Mouse (Mus musculus) stomach, embryonic 14.5 days (tissue): ENCODE results near the gene Olfr718-ps1. TPM values are rescaled to one million over a fixed set of nuclear protein-coding genes. Genes with fewer than 3 reads are reported as not detected.
A peak's percentile ranks its signal among the peaks of the same experiment; 100 is the strongest.

ENCODE experiments used
- ATAC-seq: fragments of 200-750 bp; cut with Nextera tagmentation; 2 replicates; pipeline ENCODE4 v1.8.0; 2017; ENCODE audit warnings: low read depth, moderate TSS enrichment; ENCODE audit not compliant: insufficient number of reproducible peaks, insufficient read depth, low FRiP score
- H3K27ac ChIP-seq: fragments of 300-500 bp; sonication (generic); 2 replicates; pipeline ENCODE4 v1.5.1; 2014; ENCODE audit warnings: mild to moderate bottlenecking, low read length, moderate library complexity, mixed read lengths
- H3K27me3 ChIP-seq: fragments of 300-500 bp; sonication (generic); 2 replicates; pipeline ENCODE4 v1.6.1; 2014; ENCODE audit warnings: low read length, control low read depth, mixed read lengths; ENCODE audit not compliant: control insufficient read depth, insufficient read depth
- H3K36me3 ChIP-seq: fragments of 300-500 bp; sonication (generic); 2 replicates; pipeline ENCODE4 v1.6.1; 2014; ENCODE audit warnings: mild to moderate bottlenecking, control low read depth, low read length, moderate library complexity, mixed read lengths; ENCODE audit not compliant: control insufficient read depth, insufficient read depth
- H3K4me1 ChIP-seq: fragments of 300-500 bp; sonication (generic); 2 replicates; pipeline ENCODE4 v1.6.1; 2014; ENCODE audit warnings: low read length, control low read depth, mixed read lengths; ENCODE audit not compliant: control insufficient read depth, insufficient read depth
- H3K4me2 ChIP-seq: fragments of 300-500 bp; sonication (generic); replicated peaks from 2 replicates; pipeline ENCODE4 v1.6.1; 2014; ENCODE audit warnings: low read depth, low read length, control low read depth
- H3K4me3 ChIP-seq: fragments of 300-500 bp; sonication (generic); 2 replicates; pipeline ENCODE4 v1.5.1; 2014; ENCODE audit warnings: low read depth, low read length, control low read depth
- H3K9ac ChIP-seq: fragments of 300-500 bp; sonication (generic); replicated peaks from 2 replicates; pipeline ENCODE4 v1.6.1; 2014; ENCODE audit warnings: low read depth, mild to moderate bottlenecking, control low read depth, low read length, moderate library complexity, mixed read lengths
- H3K9me3 ChIP-seq: fragments of 300-500 bp; sonication (generic); 2 replicates; pipeline ENCODE4 v1.6.1; 2016; ENCODE audit warnings: low read depth, low read length, control low read depth; ENCODE audit not compliant: control insufficient read depth
- WGBS: fragments of 180-500 bp; shearing (Covaris S2); extraction: QIAGEN DNeasy Blood & Tissue Kit; methylation state at CpG from one replicate; pipeline ENCODE4 v1.1.7; 2014; 5-methylcytosine and 5-hydroxymethylcytosine counted together
- polyA plus RNA-seq: library from polyadenylated mRNA; unstranded; fragments of >200 nt; fragmentation: Nextera tagmentation; extraction: Ambion mirVana; gene quantifications from 2 replicates; pipeline ENCODE4 v1.2.1, GENCODE M21; 2014

The Olfr718-ps1 gene
- polyA plus RNA-seq, 1 experiment from 2014 or later, result 0.07 TPM

- H3K4me2 ChIP-seq, result no peak overlapping the region
- WGBS, result 90% methylated on average over 8 of the region's 9 CpGs
- no peaks in the 10 kb centered on the region for H3K36me3 ChIP-seq
- no peak overlapping the region for H3K27ac ChIP-seq
- H3K4me1 ChIP-seq, result no peaks in the 10 kb centered on the region
- H3K4me3 ChIP-seq, result no peak overlapping the region
- ATAC-seq, result no peak
- no peaks in the 10 kb centered on the region for H3K27me3 ChIP-seq
- peaks cover 4% of the 10 kb centered on the region; the same call in 1 of the 2 replicates for H3K9me3 ChIP-seq
- H3K9ac ChIP-seq, result no peak overlapping the region
Measured at GRCm38 (mm10) chr5:143126089-143126488, 21.3 kb downstream of the Olfr718-ps1 start.

- WGBS, result 63% methylated on average over 7 of the region's 7 CpGs
- no peak overlapping the region for H3K4me2 ChIP-seq
- H3K9me3 ChIP-seq, result peaks cover 4% of the 10 kb centered on the region; the same call in 1 of the 2 replicates
- ATAC-seq, result no peak
- H3K27me3 ChIP-seq, result no peaks in the 10 kb centered on the region
- no peak overlapping the region for H3K27ac ChIP-seq
- H3K4me1 ChIP-seq, result no peaks in the 10 kb centered on the region
- H3K36me3 ChIP-seq, result no peaks in the 10 kb centered on the region
- no peak overlapping the region for H3K9ac ChIP-seq
- H3K4me3 ChIP-seq, result no peak overlapping the region
Measured at GRCm38 (mm10) chr5:143125601-143126000, 21.8 kb downstream of the Olfr718-ps1 start.

- H3K9ac ChIP-seq, result no peak overlapping the region
- H3K4me2 ChIP-seq, result no peak overlapping the region
- 75% methylated on average over 4 of the region's 4 CpGs for WGBS
- no peak for ATAC-seq
- no peaks in the 10 kb centered on the region for H3K4me1 ChIP-seq
- H3K36me3 ChIP-seq, result no peaks in the 10 kb centered on the region
- no peaks in the 10 kb centered on the region for H3K27me3 ChIP-seq
- no peak overlapping the region for H3K4me3 ChIP-seq
- peaks cover 4% of the 10 kb centered on the region; the same call in 1 of the 2 replicates for H3K9me3 ChIP-seq
- no peak overlapping the region for H3K27ac ChIP-seq
Measured at GRCm38 (mm10) chr5:143124805-143125378, 22.5 kb downstream of the Olfr718-ps1 start.

GRCm38 (mm10) chr5:143122673-143123072 is 24.7 kb downstream of the Olfr718-ps1 start:
- no peaks in the 10 kb centered on the region for H3K9me3 ChIP-seq
- 33% methylated on average over 1 of the region's 1 CpGs for WGBS
- H3K4me2 ChIP-seq, result no peak overlapping the region
- no peaks in the 10 kb centered on the region for H3K4me1 ChIP-seq
- no peak for ATAC-seq
- no peaks in the 10 kb centered on the region for H3K36me3 ChIP-seq
- no peak overlapping the region for H3K4me3 ChIP-seq
- H3K27me3 ChIP-seq, result no peaks in the 10 kb centered on the region
- no peak overlapping the region for H3K9ac ChIP-seq
- no peak overlapping the region for H3K27ac ChIP-seq

GRCm38 (mm10) chr5:143122125-143122524 is 25.3 kb downstream of the Olfr718-ps1 start:
- Histone ChIP-seq H3K36me3 (no peaks in the 10 kb centered on the region), H3K4me2 (no peak overlapping the region), H3K9me3 (no peaks in the 10 kb centered on the region), H3K27ac (no peak overlapping the region), H3K9ac (no peak overlapping the region), H3K27me3 (no peaks in the 10 kb centered on the region), H3K4me1 (no peaks in the 10 kb centered on the region), H3K4me3 (no peak overlapping the region)
- no peak for ATAC-seq
- WGBS, result 69% methylated on average over 8 of the region's 8 CpGs

- under 1% methylated on average over 95 of the region's 110 CpGs for WGBS
- peak; percentile 94 for ATAC-seq
- Histone ChIP-seq H3K4me3 (peak within 1 kb of the TSS; percentile 76), H3K36me3 (no peaks in the 10 kb centered on the region), H3K9me3 (no peaks in the 10 kb centered on the region), H3K9ac (peak within 1 kb of the TSS; percentile 83), H3K4me1 (peaks cover 6% of the 10 kb centered on the region), H3K27me3 (no peaks in the 10 kb centered on the region), H3K4me2 (peak within 1 kb of the TSS; percentile 55), H3K27ac (peak within 1 kb of the TSS; percentile 91)
Measured at GRCm38 (mm10) chr5:143112281-143113246, 34.8 kb downstream of the Olfr718-ps1 start, which contains the start of gene Rnf216. Gene Rnf216 (minus strand): TSS chr5:143112994.

- Histone ChIP-seq H3K4me1 (peaks cover 6% of the 10 kb centered on the region), H3K4me2 (no peak overlapping the region), H3K27ac (no peak overlapping the region), H3K9me3 (no peaks in the 10 kb centered on the region), H3K36me3 (no peaks in the 10 kb centered on the region), H3K9ac (no peak overlapping the region), H3K4me3 (no peak overlapping the region), H3K27me3 (no peaks in the 10 kb centered on the region)
- ATAC-seq, result no peak
- WGBS, result 86% methylated on average over 3 of the region's 3 CpGs
Measured at GRCm38 (mm10) chr5:143106842-143107241, 40.5 kb downstream of the Olfr718-ps1 start.

- Histone ChIP-seq H3K4me2 (no peak overlapping the region), H3K27ac (no peak overlapping the region), H3K9me3 (no peaks in the 10 kb centered on the region), H3K4me3 (no peak overlapping the region), H3K4me1 (peaks cover 8% of the 10 kb centered on the region; the same call in 1 of the 2 replicates), H3K9ac (no peak overlapping the region), H3K27me3 (no peaks in the 10 kb centered on the region), H3K36me3 (no peaks in the 10 kb centered on the region)
- ATAC-seq, result no peak
- 88% methylated on average over 2 of the region's 2 CpGs for WGBS
Measured at GRCm38 (mm10) chr5:143103231-143103630, 44.1 kb downstream of the Olfr718-ps1 start.
